Mouse (Mus musculus): ENCODE measurements around the gene Otp. TPM values are rescaled to one million over a fixed set of nuclear protein-coding genes. Genes with fewer than 3 reads are reported as not detected.

Otp gene
- polyA plus RNA-seq, 1 experiment from 2014 or later: 6.1 TPM

GRCm38 (mm10) chr13:94885291-94886235 lies 10.2 kb downstream of the Otp start:
- 1% methylated on average over 61 of the region's 81 CpGs for WGBS
- Histone ChIP-seq H3K9ac (no peak overlapping the region), H3K27ac (replicated peaks) (peak overlapping the region; percentile 65), H3K36me3 (no peaks in the 10 kb centered on the region), H3K4me3 (peak overlapping the region; percentile 20), H3K4me2 (peak overlapping the region; percentile 37), H3K27me3 (peaks cover 82% of the 10 kb centered on the region), H3K9me3 (no peaks in the 10 kb centered on the region), H3K4me1 (replicated peaks) (peaks cover 21% of the 10 kb centered on the region)
- ATAC-seq (ENCODE audit: low FRiP score, low read depth): peak; percentile 46; the same call in 1 of the 2 replicates

GRCm38 (mm10) chr13:94907841-94908240 lies 32.4 kb downstream of the Otp start:
- H3K36me3 ChIP-seq: no peaks in the 10 kb centered on the region
- no peak overlapping the region for H3K27ac ChIP-seq (replicated peaks)
- no peak overlapping the region for H3K4me3 ChIP-seq
- H3K27me3 ChIP-seq: no peaks in the 10 kb centered on the region
- H3K9ac ChIP-seq: no peak overlapping the region
- H3K9me3 ChIP-seq: no peaks in the 10 kb centered on the region
- WGBS: 94% methylated on average over 10 of the region's 10 CpGs
- no peak overlapping the region for H3K4me2 ChIP-seq
- H3K4me1 ChIP-seq (replicated peaks): peaks cover 3% of the 10 kb centered on the region
- no peak for ATAC-seq (ENCODE audit: low FRiP score, low read depth)

- peak overlapping the region; percentile 54 for H3K4me2 ChIP-seq
- no peaks in the 10 kb centered on the region for H3K36me3 ChIP-seq
- H3K9ac ChIP-seq: no peak overlapping the region
- ATAC-seq (ENCODE audit: low FRiP score, low read depth): peak; percentile 56; the same call in 1 of the 2 replicates
- H3K27me3 ChIP-seq: no peaks in the 10 kb centered on the region; the same call in 1 of the 2 replicates
- WGBS: 6% methylated on average over 11 of the region's 11 CpGs
- H3K27ac ChIP-seq (replicated peaks): no peak overlapping the region
- peaks cover 7% of the 10 kb centered on the region for H3K4me1 ChIP-seq (replicated peaks)
- H3K9me3 ChIP-seq: no peaks in the 10 kb centered on the region
- H3K4me3 ChIP-seq: peak overlapping the region; percentile 17
These were observed 37.6 kb downstream of the Otp start for GRCm38 (mm10) chr13:94912961-94913360.

- H3K36me3 ChIP-seq: no peaks in the 10 kb centered on the region
- H3K27ac ChIP-seq (replicated peaks): no peak overlapping the region
- no peak overlapping the region for H3K4me2 ChIP-seq
- no peak for ATAC-seq (ENCODE audit: low FRiP score, low read depth)
- WGBS: 74% methylated on average over 5 of the region's 5 CpGs
- H3K4me3 ChIP-seq: no peak overlapping the region
- peaks cover 7% of the 10 kb centered on the region for H3K4me1 ChIP-seq (replicated peaks)
- no peaks in the 10 kb centered on the region for H3K9me3 ChIP-seq
- peaks cover 5% of the 10 kb centered on the region; the same call in 1 of the 2 replicates for H3K27me3 ChIP-seq
- no peak overlapping the region for H3K9ac ChIP-seq
These were observed 40.3 kb downstream of the Otp start for GRCm38 (mm10) chr13:94915654-94916053.

- no peak overlapping the region for H3K9ac ChIP-seq
- no peaks in the 10 kb centered on the region for H3K36me3 ChIP-seq
- no peak overlapping the region for H3K4me2 ChIP-seq
- H3K27ac ChIP-seq (replicated peaks): no peak overlapping the region
- no peak overlapping the region for H3K4me3 ChIP-seq
- WGBS: 67% methylated on average over 3 of the region's 3 CpGs
- ATAC-seq (ENCODE audit: low FRiP score, low read depth): no peak
- H3K9me3 ChIP-seq: no peaks in the 10 kb centered on the region
- 0 out of 2 replicates have a peak, but pooled peaks cover 6% of the 10 kb centered on the region for H3K27me3 ChIP-seq
- H3K4me1 ChIP-seq (replicated peaks): no peaks in the 10 kb centered on the region
These were observed 52.7 kb downstream of the Otp start for GRCm38 (mm10) chr13:94928086-94928485.

Other genes with a start within 250 kb of the Otp start
- gene Tbca, start 86.7 kb upstream of the Otp start, polyA plus RNA-seq (2015; fragmentation: Nextera tagmentation; extraction: Ambion mirVana): 279 and 324 TPM in 2 replicates
- 26.8 and 28.6 TPM in 2 replicates for gene Wdr41, start 100.7 kb downstream of the Otp start, polyA plus RNA-seq (2015; fragmentation: Nextera tagmentation; extraction: Ambion mirVana)